Mouse (Mus musculus): ENCODE data around the gene Prdm1. TPM values are rescaled to one million over a fixed set of nuclear protein-coding genes. Genes with fewer than 3 reads are reported as not detected.

Gene Prdm1
- polyA plus RNA-seq, 1 experiment: 15.3 TPM

DNA sequence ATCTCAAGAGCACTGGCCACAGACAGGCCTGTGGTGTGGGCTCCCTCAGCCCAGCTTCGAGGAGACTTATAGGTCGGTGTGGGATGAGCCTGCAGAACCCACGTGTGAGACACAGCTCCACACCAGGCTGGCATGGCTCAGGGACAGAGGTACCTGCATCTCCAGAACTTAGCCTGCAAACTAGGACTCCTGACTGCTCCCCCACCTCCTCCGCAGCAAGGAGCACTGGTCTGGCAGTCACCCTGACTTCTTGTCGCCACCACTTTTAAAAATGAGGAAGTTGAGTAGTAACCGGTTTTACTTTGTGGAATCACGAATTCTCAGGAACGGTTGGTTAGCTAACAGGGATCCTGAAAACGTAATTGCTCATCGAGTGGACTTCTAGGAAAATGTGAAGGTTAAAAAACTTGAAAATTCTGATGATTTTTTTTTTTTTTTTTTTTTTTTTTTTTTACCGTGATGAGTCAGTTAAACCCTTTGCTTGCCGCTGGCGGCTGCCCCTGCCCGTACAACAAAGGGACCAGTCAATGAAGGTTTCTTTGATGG, 10.8 kb upstream of the Prdm1 start:
- no peaks in the 10 kb centered on the region for H3K27me3 ChIP-seq (ENCODE audit: control insufficient read depth, insufficient read depth, low read length, poor library complexity, severe bottlenecking)
- H3K9ac ChIP-seq (ENCODE audit: low read depth, poor library complexity, severe bottlenecking): no peak overlapping the region
- H3K9me3 ChIP-seq (replicated peaks; ENCODE audit: control insufficient read depth, insufficient read depth, low read length, poor library complexity, severe bottlenecking): no peaks in the 10 kb centered on the region
- no peak overlapping the region for H3K27ac ChIP-seq (ENCODE audit: insufficient read depth, low read length)
- peak; percentile 34; the same call in 1 of the 2 replicates for TF ChIP-seq EP300 (IDR thresholded peaks at IDR 0.05; ENCODE audit: insufficient read depth, low read depth, low read length)
- no peak for TF ChIP-seq POLR2A (IDR thresholded peaks at IDR 0.05; ENCODE audit: insufficient read depth, low read length)
- no peaks in the 10 kb centered on the region for H3K4me1 ChIP-seq (ENCODE audit: control insufficient read depth, insufficient read depth, low read length)
- no peaks in the 10 kb centered on the region for H3K36me3 ChIP-seq (ENCODE audit: control insufficient read depth, insufficient read depth, low read length, poor library complexity, severe bottlenecking)
- no peak overlapping the region for H3K4me3 ChIP-seq (ENCODE audit: low read depth, low read length)

DNA sequence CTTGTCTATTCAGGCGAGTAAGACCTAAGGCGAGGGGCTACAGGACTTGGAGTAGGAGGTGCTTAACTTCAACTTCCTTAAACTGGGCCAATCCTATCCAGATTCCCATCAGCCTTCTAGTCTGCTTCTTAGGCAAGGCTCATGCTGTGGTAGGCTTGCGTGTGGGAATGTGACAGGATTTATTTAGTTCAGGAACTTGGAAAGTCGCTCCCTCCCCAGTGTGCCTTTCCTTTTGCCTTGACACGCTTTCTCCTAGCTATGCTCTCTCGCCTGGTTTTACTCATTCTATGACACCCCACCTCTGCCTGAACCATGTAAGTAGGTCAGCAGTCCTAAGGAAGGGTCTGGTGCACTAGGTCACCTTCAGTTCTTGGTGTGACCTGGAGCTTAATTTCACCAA, 9.8 kb upstream of the Prdm1 start:
- TF ChIP-seq POLR2A (IDR thresholded peaks at IDR 0.05; ENCODE audit: insufficient read depth, low read length): no peak
- TF ChIP-seq EP300 (IDR thresholded peaks at IDR 0.05; ENCODE audit: insufficient read depth, low read depth, low read length): no peak
- no peak for TF ChIP-seq CTCF (IDR thresholded peaks at IDR 0.05; ENCODE audit: low read depth, low read length)
- Histone ChIP-seq H3K27me3 (ENCODE audit: control insufficient read depth, insufficient read depth, low read length, poor library complexity, severe bottlenecking) (no peaks in the 10 kb centered on the region), H3K4me1 (ENCODE audit: control insufficient read depth, insufficient read depth, low read length) (no peaks in the 10 kb centered on the region), H3K27ac (ENCODE audit: insufficient read depth, low read length) (no peak overlapping the region), H3K9ac (ENCODE audit: low read depth, poor library complexity, severe bottlenecking) (no peak overlapping the region), H3K9me3 (replicated peaks; ENCODE audit: control insufficient read depth, insufficient read depth, low read length, poor library complexity, severe bottlenecking) (no peaks in the 10 kb centered on the region), H3K36me3 (ENCODE audit: control insufficient read depth, insufficient read depth, low read length, poor library complexity, severe bottlenecking) (no peaks in the 10 kb centered on the region), H3K4me3 (ENCODE audit: low read depth, low read length) (no peak overlapping the region)

GRCm38 (mm10) chr10:44530067-44530360, 1.7 kb upstream of the Prdm1 start:
- Histone ChIP-seq H3K27me3 (ENCODE audit: control insufficient read depth, insufficient read depth, low read length, poor library complexity, severe bottlenecking) (peaks cover 10% of the 10 kb centered on the region; the same call in 1 of the 2 replicates), H3K9ac (ENCODE audit: low read depth, poor library complexity, severe bottlenecking) (peak overlapping the region; percentile 9), H3K9me3 (replicated peaks; ENCODE audit: control insufficient read depth, insufficient read depth, low read length, poor library complexity, severe bottlenecking) (no peaks in the 10 kb centered on the region), H3K36me3 (ENCODE audit: control insufficient read depth, insufficient read depth, low read length, poor library complexity, severe bottlenecking) (no peaks in the 10 kb centered on the region), H3K4me1 (ENCODE audit: control insufficient read depth, insufficient read depth, low read length) (no peaks in the 10 kb centered on the region), H3K4me3 (ENCODE audit: low read depth, low read length) (peak overlapping the region; percentile 68; the same call in 1 of the 2 replicates), H3K27ac (ENCODE audit: insufficient read depth, low read length) (no peak overlapping the region)
- no peak for TF ChIP-seq POLR2A (IDR thresholded peaks at IDR 0.05; ENCODE audit: insufficient read depth, low read length)

DNA sequence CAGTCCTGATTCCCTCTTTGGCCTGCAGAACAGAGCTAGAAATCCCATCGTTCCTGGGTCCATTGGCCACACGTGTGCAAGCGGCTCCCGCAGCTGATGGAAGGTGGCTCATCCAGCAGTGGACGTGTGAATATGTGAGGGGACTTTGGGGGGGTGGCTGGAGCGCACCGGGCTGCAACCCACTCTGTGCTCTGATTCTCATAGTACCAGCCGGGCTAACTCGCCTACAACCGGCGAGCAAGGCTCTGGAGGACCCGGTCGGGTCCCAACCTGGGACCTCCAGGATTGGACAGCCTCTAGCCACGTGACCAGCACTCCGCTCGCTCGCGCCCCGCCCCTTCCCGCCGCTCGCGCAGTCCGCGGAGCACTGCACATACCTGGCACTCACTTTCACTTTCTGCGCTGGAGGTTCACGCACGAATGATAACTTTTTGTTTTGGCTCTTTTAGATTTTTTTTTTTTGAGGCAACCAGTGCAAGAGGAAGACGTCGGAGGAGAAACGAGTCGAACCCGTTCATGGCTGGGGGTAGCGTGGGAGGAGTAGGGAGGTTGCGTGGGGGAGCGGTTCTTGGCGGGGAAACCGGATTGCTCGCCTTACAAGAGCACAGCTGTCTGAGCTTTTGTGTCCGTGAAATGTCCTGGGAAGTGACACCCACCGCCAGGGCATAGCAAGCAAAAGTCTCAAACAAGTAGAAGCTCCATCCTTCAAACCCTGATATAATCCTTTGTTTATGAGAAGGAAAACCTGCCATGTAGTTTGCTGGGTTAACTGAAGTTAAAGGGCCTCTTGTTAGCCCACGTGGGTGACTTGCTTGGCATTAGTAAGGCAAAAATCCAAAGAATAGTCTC, 1.1 kb upstream of the Prdm1 start:
- Histone ChIP-seq H3K36me3 (ENCODE audit: control insufficient read depth, insufficient read depth, low read length, poor library complexity, severe bottlenecking) (no peaks in the 10 kb centered on the region), H3K9ac (ENCODE audit: low read depth, poor library complexity, severe bottlenecking) (peak overlapping the region; percentile 9), H3K27me3 (ENCODE audit: control insufficient read depth, insufficient read depth, low read length, poor library complexity, severe bottlenecking) (peaks cover 10% of the 10 kb centered on the region; the same call in 1 of the 2 replicates), H3K4me1 (ENCODE audit: control insufficient read depth, insufficient read depth, low read length) (no peaks in the 10 kb centered on the region), H3K27ac (ENCODE audit: insufficient read depth, low read length) (no peak overlapping the region), H3K4me3 (ENCODE audit: low read depth, low read length) (peak overlapping the region; percentile 68), H3K9me3 (replicated peaks; ENCODE audit: control insufficient read depth, insufficient read depth, low read length, poor library complexity, severe bottlenecking) (no peaks in the 10 kb centered on the region)
- TF ChIP-seq POLR2A (IDR thresholded peaks at IDR 0.05; ENCODE audit: insufficient read depth, low read length) (peak; percentile 14), CTCF (IDR thresholded peaks at IDR 0.05; ENCODE audit: low read depth, low read length) (no peak), EP300 (IDR thresholded peaks at IDR 0.05; ENCODE audit: insufficient read depth, low read depth, low read length) (0 out of 2 replicates have a peak, but pooled peaks have one; percentile 41)

DNA sequence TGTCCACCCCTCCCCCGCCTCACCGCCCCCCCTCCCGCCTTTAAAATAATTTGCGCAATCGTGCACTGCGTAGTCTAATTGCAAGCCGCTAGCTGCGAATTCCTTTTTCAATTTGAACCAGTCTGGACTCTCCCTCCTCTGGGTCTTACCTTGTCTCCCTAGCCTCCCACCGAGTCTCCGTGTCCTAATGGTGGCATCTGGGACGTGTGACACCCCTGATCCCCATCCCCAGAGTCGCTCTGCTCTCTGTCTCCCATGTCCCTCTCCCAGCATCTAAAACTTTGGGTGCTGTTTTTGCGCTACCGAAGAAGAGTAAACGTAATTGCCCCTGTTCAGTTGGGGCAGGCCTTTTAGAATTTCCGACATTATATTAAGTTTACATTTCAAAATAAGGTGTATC, 650 bp downstream of the Prdm1 start:
- TF ChIP-seq CTCF (IDR thresholded peaks at IDR 0.05; ENCODE audit: low read depth, low read length) (no peak), EP300 (IDR thresholded peaks at IDR 0.05; ENCODE audit: insufficient read depth, low read depth, low read length) (no peak), POLR2A (IDR thresholded peaks at IDR 0.05; ENCODE audit: insufficient read depth, low read length) (no peak)
- peak overlapping the region; percentile 70 for H3K4me3 ChIP-seq (ENCODE audit: low read depth, low read length)
- H3K9ac ChIP-seq (ENCODE audit: low read depth, poor library complexity, severe bottlenecking): peak overlapping the region; percentile 9; the same call in 1 of the 2 replicates
- no peaks in the 10 kb centered on the region for H3K36me3 ChIP-seq (ENCODE audit: control insufficient read depth, insufficient read depth, low read length, poor library complexity, severe bottlenecking)
- no peaks in the 10 kb centered on the region for H3K4me1 ChIP-seq (ENCODE audit: control insufficient read depth, insufficient read depth, low read length)
- H3K9me3 ChIP-seq (replicated peaks; ENCODE audit: control insufficient read depth, insufficient read depth, low read length, poor library complexity, severe bottlenecking): no peaks in the 10 kb centered on the region
- H3K27ac ChIP-seq (ENCODE audit: insufficient read depth, low read length): no peak overlapping the region
- peaks cover 10% of the 10 kb centered on the region; the same call in 1 of the 2 replicates for H3K27me3 ChIP-seq (ENCODE audit: control insufficient read depth, insufficient read depth, low read length, poor library complexity, severe bottlenecking)
